Mouse (Mus musculus) layer of hippocampus, adult 2 months (tissue): ENCODE data around the gene Evl. TPM values are rescaled to one million over a fixed set of nuclear protein-coding genes. Genes with fewer than 3 reads are reported as not detected.
A peak's percentile ranks its signal among the peaks of the same experiment; 100 is the strongest.

ENCODE experiments used
- DNase-seq, 2 experiments: peaks; one replicate each; pipeline ENCODE4 v3.0.0; 2022; ENCODE audit warnings: low spot score in 2 of 2
- H3K27ac ChIP-seq: fragments of 200-600 bp; 2 replicates; pipeline ENCODE4 v1.8.1; 2022
- H3K4me3 ChIP-seq: fragments of 200-600 bp; 2 replicates; pipeline ENCODE4 v1.8.1; 2022; ENCODE audit warnings: mild to moderate bottlenecking
- CTCF ChIP-seq: fragments of 200-600 bp; conservative IDR thresholded peaks from 2 replicates; pipeline ENCODE4 v1.8.1; 2022; ENCODE audit warnings: antibody characterized with exemption, mild to moderate bottlenecking, moderate library complexity
- total RNA-seq, 2 experiments: library from RNA; stranded (reverse); gene quantifications; 2 replicates each; pipeline ENCODE4 v1.2.3; 2021

Evl gene
- total RNA-seq, 2 experiments from 2014 or later, result 194 to 199 TPM

GRCm38 (mm10) chr12:108674502-108674901 lies 120.0 kb downstream of the Evl start:
- H3K27ac ChIP-seq, result peak overlapping the region; percentile 39
- peak; percentile 28 to 53 for DNase-seq
- H3K4me3 ChIP-seq, result no peak overlapping the region
- no peak for TF ChIP-seq CTCF

GRCm38 (mm10) chr12:108674916-108675315 lies 120.4 kb downstream of the Evl start:
- peak overlapping the region; percentile 39 for H3K27ac ChIP-seq
- no peak for DNase-seq
- no peak overlapping the region for H3K4me3 ChIP-seq
- no peak for TF ChIP-seq CTCF

GRCm38 (mm10) chr12:108675614-108676401 lies 121.3 kb downstream of the Evl start:
- Histone ChIP-seq H3K4me3 (no peak overlapping the region), H3K27ac (peak overlapping the region; percentile 74)
- peak; percentile 66 for TF ChIP-seq CTCF
- no peak for DNase-seq

GRCm38 (mm10) chr12:108677116-108677515 lies 122.6 kb downstream of the Evl start:
- no peak for DNase-seq
- Histone ChIP-seq H3K4me3 (no peak overlapping the region), H3K27ac (peak overlapping the region; percentile 74; the same call in 1 of the 2 replicates)
- no peak for TF ChIP-seq CTCF

GRCm38 (mm10) chr12:108678366-108678765 lies 123.8 kb downstream of the Evl start:
- Histone ChIP-seq H3K27ac (peak overlapping the region; percentile 29; the same call in 1 of the 2 replicates), H3K4me3 (no peak overlapping the region)
- no peak for TF ChIP-seq CTCF
- DNase-seq, result no peak

GRCm38 (mm10) chr12:108680861-108681260 lies 126.3 kb downstream of the Evl start:
- H3K27ac ChIP-seq, result no peak overlapping the region
- TF ChIP-seq CTCF, result no peak
- H3K4me3 ChIP-seq, result no peak overlapping the region
- DNase-seq, result no peak

- H3K27ac ChIP-seq, result peak overlapping the region; percentile 32; the same call in 1 of the 2 replicates
- no peak for DNase-seq
- H3K4me3 ChIP-seq, result no peak overlapping the region
- no peak for TF ChIP-seq CTCF
These were observed 127.9 kb downstream of the Evl start for GRCm38 (mm10) chr12:108682240-108683023.

- Histone ChIP-seq H3K27ac (no peak overlapping the region; the same call in 1 of the 2 replicates), H3K4me3 (no peak overlapping the region)
- peak in 1 of 2 experiments; percentile 35 for DNase-seq
- TF ChIP-seq CTCF, result no peak
These were observed 131.9 kb downstream of the Evl start for GRCm38 (mm10) chr12:108686463-108686862.

- TF ChIP-seq CTCF, result peak; percentile 41
- Histone ChIP-seq H3K27ac (no peak overlapping the region; the same call in 1 of the 2 replicates), H3K4me3 (no peak overlapping the region)
- no peak for DNase-seq
These were observed 132.4 kb downstream of the Evl start for GRCm38 (mm10) chr12:108686926-108687325.

- DNase-seq, result no peak
These were observed 134.6 kb downstream of the Evl start for GRCm38 (mm10) chr12:108689167-108689566.

GRCm38 (mm10) chr12:108690529-108690928 lies 136.0 kb downstream of the Evl start:
- DNase-seq, result no peak
- no peak for TF ChIP-seq CTCF
- Histone ChIP-seq H3K27ac (no peak overlapping the region), H3K4me3 (no peak overlapping the region)

More at GRCm38 (mm10) chr12:108689167-108689566, 134.6 kb downstream of the Evl start:
- no peak for TF ChIP-seq CTCF
- Histone ChIP-seq H3K4me3 (no peak overlapping the region), H3K27ac (no peak overlapping the region)

GRCm38 (mm10) chr12:108693592-108693991 lies 139.1 kb downstream of the Evl start:
- no peak overlapping the region for H3K4me3 ChIP-seq
- no peak for DNase-seq
- no peak overlapping the region for H3K27ac ChIP-seq
- no peak for TF ChIP-seq CTCF

GRCm38 (mm10) chr12:108694223-108694622 lies 139.7 kb downstream of the Evl start:
- Histone ChIP-seq H3K4me3 (no peak overlapping the region), H3K27ac (no peak overlapping the region)
- no peak for TF ChIP-seq CTCF
- DNase-seq, result no peak
